Mouse (Mus musculus) adrenal gland, postnatal 36 days (tissue): ENCODE results near the gene Tas2r116. TPM values are rescaled to one million over a fixed set of nuclear protein-coding genes. Genes with fewer than 3 reads are reported as not detected.

ENCODE experiments used
- DNase-seq, 2 experiments: peaks; one replicate each; pipeline ENCODE4 v3.0.0; 2021; ENCODE audit warnings: mixed read lengths in 1 of 2
- long read RNA-seq, 2 experiments: library from polyadenylated mRNA; stranded (forward); transcript quantifications; one replicate each; pipeline ENCODE4 v2.0.0; 2021; ENCODE audit warnings: borderline sequencing depth in 2 of 2
- total RNA-seq, 2 experiments: library from RNA; stranded (reverse); gene quantifications; 2 replicates each; pipeline ENCODE4 v1.2.3; 2021

Gene Tas2r116
- not detected for total RNA-seq
- long read RNA-seq, experiment 1, result 0 reads
- long read RNA-seq, experiment 2, result 0 reads

GRCm38 (mm10) chr6:132855138-132855537 is at the start of gene Tas2r116:
Gene Tas2r116 (plus strand): TSS chr6:132855438.
- no peak for DNase-seq

- DNase-seq, result no peak
Observed at GRCm38 (mm10) chr6:132846842-132847241, 8.4 kb upstream of the Tas2r116 start, which contains the start of gene Tas2r123. Gene Tas2r123 (plus strand): TSS chr6:132847142.

- DNase-seq, result no peak
Observed at GRCm38 (mm10) chr6:132867708-132868107, 12.5 kb downstream of the Tas2r116 start, which contains the start of gene Tas2r110. Gene Tas2r110 (plus strand): TSS chr6:132868008.

- DNase-seq, result no peak
Observed at GRCm38 (mm10) chr6:132892711-132893110, 37.5 kb downstream of the Tas2r116 start, which contains the start of gene Tas2r113. Gene Tas2r113 (plus strand): TSS chr6:132893011.

Other genes starting within 250 kb of the Tas2r116 start
- not detected for gene A630073D07Rik, start 203.9 kb upstream of the Tas2r116 start, total RNA-seq
- not detected for gene Tas2r120, start 198.5 kb upstream of the Tas2r116 start, total RNA-seq
- not detected for gene Tas2r121, start 154.4 kb upstream of the Tas2r116 start, total RNA-seq
- not detected for gene Tas2r122, start 143.5 kb upstream of the Tas2r116 start, total RNA-seq
- gene Tas2r115, start 117.4 kb upstream of the Tas2r116 start, total RNA-seq, result not detected
- not detected for gene Tas2r124, start 100.7 kb upstream of the Tas2r116 start, total RNA-seq
- gene Tas2r102, start 93.3 kb upstream of the Tas2r116 start, total RNA-seq, result not detected
- not detected for gene Tas2r136, start 77.3 kb upstream of the Tas2r116 start, total RNA-seq
- not detected for gene Tas2r117, start 52.6 kb upstream of the Tas2r116 start, total RNA-seq
- gene Tas2r123, start 8.3 kb upstream of the Tas2r116 start, total RNA-seq, result not detected
- gene Tas2r110, start 12.6 kb downstream of the Tas2r116 start, total RNA-seq, result not detected
- gene Tas2r113, start 37.6 kb downstream of the Tas2r116 start, total RNA-seq, result not detected
- not detected for gene Tas2r125, start 54.2 kb downstream of the Tas2r116 start, total RNA-seq
- not detected for gene Tas2r129, start 95.7 kb downstream of the Tas2r116 start, total RNA-seq
- not detected for gene Tas2r131, start 102.5 kb downstream of the Tas2r116 start, total RNA-seq
- gene Tas2r109, start 125.5 kb downstream of the Tas2r116 start, total RNA-seq, result not detected
- not detected for gene Tas2r103, start 181.7 kb downstream of the Tas2r116 start, total RNA-seq
- not detected for gene Tas2r140, start 200.4 kb downstream of the Tas2r116 start, total RNA-seq
- 100 to 1,000 TPM in 1 of 2 experiments, 10 to 100 TPM in 1; 93.1 to 114 TPM for gene Smim10l1, start 249.5 kb downstream of the Tas2r116 start, total RNA-seq